Mouse (Mus musculus) gastrocnemius, adult 8-10 months (tissue): ENCODE data around the gene Peg10. TPM values are rescaled to one million over a fixed set of nuclear protein-coding genes. Genes with fewer than 3 reads are reported as not detected.

ENCODE experiments used
- DNase-seq, 2 experiments: peaks; one replicate each; pipeline ENCODE4 v3.0.0; 2022; ENCODE audit warnings: low spot score in 2 of 2
- total RNA-seq, 4 experiments: library from RNA; stranded (reverse); gene quantifications; 2 replicates each; pipeline ENCODE4 v1.2.4; 2022

Gene Peg10
- total RNA-seq: 1 to 10 TPM in 2 of 4 experiments, under 1 TPM in 2; 0.94 to 1.2 (median 1.0) TPM

- DNase-seq: peak; percentile 22 to 45
Observed at GRCm38 (mm10) chr6:4746696-4747439, at the start of gene Peg10, which contains the start of gene Sgce. TSS of gene Peg10 (plus strand) at chr6:4747306. TSS of gene Sgce (minus strand) at chr6:4747207.

GRCm38 (mm10) chr6:4701641-4702040 is 45.5 kb upstream of the Peg10 start:
- DNase-seq: peak in 1 of 2 experiments; percentile 34

- DNase-seq: no peak
Observed at GRCm38 (mm10) chr6:4703908-4704307, 43.2 kb upstream of the Peg10 start.

- DNase-seq: no peak
Observed at GRCm38 (mm10) chr6:4706415-4706814, 40.7 kb upstream of the Peg10 start.

- DNase-seq: peak; percentile 8 to 41
Observed at GRCm38 (mm10) chr6:4708971-4709370, 38.1 kb upstream of the Peg10 start.

GRCm38 (mm10) chr6:4716171-4716570 is 30.9 kb upstream of the Peg10 start:
- no peak for DNase-seq

- no peak for DNase-seq
Observed at GRCm38 (mm10) chr6:4717344-4717743, 29.8 kb upstream of the Peg10 start.

- DNase-seq: no peak
Observed at GRCm38 (mm10) chr6:4722142-4722541, 25.0 kb upstream of the Peg10 start.

GRCm38 (mm10) chr6:4722739-4723138 is 24.4 kb upstream of the Peg10 start:
- no peak for DNase-seq

GRCm38 (mm10) chr6:4723998-4724757 is 22.9 kb upstream of the Peg10 start:
- no peak for DNase-seq

- no peak for DNase-seq
Observed at GRCm38 (mm10) chr6:4728305-4728704, 18.8 kb upstream of the Peg10 start.

GRCm38 (mm10) chr6:4731675-4732074 is 15.4 kb upstream of the Peg10 start:
- no peak for DNase-seq

- DNase-seq: no peak
Observed at GRCm38 (mm10) chr6:4733208-4733607, 13.9 kb upstream of the Peg10 start.

GRCm38 (mm10) chr6:4736372-4736771 is 10.7 kb upstream of the Peg10 start:
- no peak for DNase-seq

GRCm38 (mm10) chr6:4738034-4738629 is 9.0 kb upstream of the Peg10 start:
- no peak for DNase-seq

GRCm38 (mm10) chr6:4738717-4739116 is 8.4 kb upstream of the Peg10 start:
- no peak for DNase-seq

- DNase-seq: no peak
Observed at GRCm38 (mm10) chr6:4739522-4740355, 7.4 kb upstream of the Peg10 start.

- DNase-seq: peak in 1 of 2 experiments; percentile 17
Observed at GRCm38 (mm10) chr6:4740511-4740910, 6.6 kb upstream of the Peg10 start.

- DNase-seq: no peak
Observed at GRCm38 (mm10) chr6:4746036-4746695, 940 bp upstream of the Peg10 start.

- DNase-seq: peak in 1 of 2 experiments; percentile 8
Observed at GRCm38 (mm10) chr6:4747677-4748505, 785 bp downstream of the Peg10 start.
